25 mouse cellular contexts compared by ENCODE assay signal in genomic region chr11:100255514-100255913, GRCm38 (mm10). TPM values are rescaled to one million over a fixed set of nuclear protein-coding genes. Genes with fewer than 3 reads are reported as not detected.
"Had no signal": no experiment of that assay in that cellular context is flagged by ENCODE, and none has a peak within 500 bp of the region (broad histone marks: within the 10 kb centered on the region; RNA-seq: fewer than 3 reads in every experiment).

No protein-coding gene starts in this region.

- H3K4me1 ChIP-seq: lung, embryonic 15.5 days; midbrain, embryonic 12.5 days; midbrain, embryonic 15.5 days; neural tube, embryonic 12.5 days; stomach, embryonic 15.5 days had no signal

- DNase-seq: liver, postnatal 0 days; lung, adult 2 months; lung, postnatal 14 days; lung, postnatal 36 days; right cerebral cortex, postnatal 14 days; thymus, adult 2 months; thymus, postnatal 25 days; thymus, postnatal 4 days had no signal

- ATAC-seq: liver, postnatal 0 days; lung, postnatal 0 days; midbrain, embryonic 15.5 days had no signal

- H3K4me3 ChIP-seq: lung, embryonic 15.5 days; megakaryocyte, embryonic 14.5 days; midbrain, embryonic 12.5 days; midbrain, embryonic 15.5 days; neural tube, embryonic 12.5 days; stomach, embryonic 15.5 days had no signal

- H3K9ac ChIP-seq: liver, postnatal 0 days; lung, embryonic 15.5 days; midbrain, embryonic 12.5 days; midbrain, embryonic 15.5 days; neural tube, embryonic 12.5 days; stomach, embryonic 15.5 days had no signal

- H3K4me2 ChIP-seq: lung, embryonic 15.5 days; midbrain, embryonic 12.5 days; midbrain, embryonic 15.5 days; neural tube, embryonic 12.5 days; stomach, embryonic 15.5 days had no signal

- H3K9me3 ChIP-seq: lung, embryonic 15.5 days; megakaryocyte, embryonic 14.5 days; midbrain, embryonic 12.5 days; midbrain, embryonic 15.5 days; neural tube, embryonic 12.5 days; stomach, embryonic 15.5 days had no signal

- H3K36me3 ChIP-seq: lung, embryonic 15.5 days; midbrain, embryonic 12.5 days; midbrain, embryonic 15.5 days; neural tube, embryonic 12.5 days; stomach, embryonic 15.5 days had no signal

- H3K27me3 ChIP-seq: lung, embryonic 15.5 days; midbrain, embryonic 12.5 days; midbrain, embryonic 15.5 days; neural tube, embryonic 12.5 days; stomach, embryonic 15.5 days had no signal

- H3K27ac ChIP-seq: lung, embryonic 15.5 days; macrophage; midbrain, embryonic 12.5 days; midbrain, embryonic 15.5 days; neural tube, embryonic 12.5 days; stomach, embryonic 15.5 days; stomach, postnatal 0 days had no signal

RNA-seq across cellular contexts. Expression of gene Krt17, which starts 5.3 kb away (rescaled TPM):
- total RNA-seq: megakaryocyte progenitor cell, adult 5-6 weeks; monocyte, adult 5-6 weeks; neutrophil, adult 5-6 weeks had no signal
- polyA plus RNA-seq: macrophage; neural tube, embryonic 14.5 days; spleen, adult 2 months; testis, adult 2 months had no signal

RNA-seq across cellular contexts. Expression of gene Krt16, which starts 6.8 kb away (rescaled TPM):
- total RNA-seq: megakaryocyte progenitor cell, adult 5-6 weeks; midbrain, postnatal 0 days; monocyte, adult 5-6 weeks; neutrophil, adult 5-6 weeks had no signal
- polyA plus RNA-seq: liver, postnatal 0 days; lung, embryonic 15.5 days; lung, postnatal 0 days; macrophage; midbrain, embryonic 12.5 days; midbrain, embryonic 15.5 days; midbrain, postnatal 0 days; neural tube, embryonic 12.5 days; neural tube, embryonic 14.5 days; spleen, adult 2 months; testis, adult 2 months; urinary bladder, adult 2 months had no signal

RNA-seq across cellular contexts. Expression of gene Krt42, which starts 14.2 kb away (rescaled TPM):
- total RNA-seq: megakaryocyte progenitor cell, adult 5-6 weeks; monocyte, adult 5-6 weeks; neutrophil, adult 5-6 weeks had no signal
- polyA plus RNA-seq: liver, postnatal 0 days; lung, adult 2 months; lung, embryonic 15.5 days; lung, postnatal 0 days; macrophage; midbrain, embryonic 12.5 days; midbrain, embryonic 15.5 days; midbrain, postnatal 0 days; neural tube, embryonic 12.5 days; neural tube, embryonic 14.5 days; spleen, adult 2 months; stomach, embryonic 15.5 days; testis, adult 2 months; urinary bladder, adult 2 months had no signal

RNA-seq across cellular contexts. Expression of gene Krt14, which starts 48.2 kb away (rescaled TPM):
- total RNA-seq: megakaryocyte progenitor cell, adult 5-6 weeks; monocyte, adult 5-6 weeks; neutrophil, adult 5-6 weeks had no signal
- polyA plus RNA-seq: macrophage; spleen, adult 2 months; testis, adult 2 months had no signal
